Mouse (Mus musculus) heart, postnatal 25 days (tissue): ENCODE measurements at regions not wholly inside any gene's neighbourhood (a gene's known extent, or its start where the extent isn't known, plus 50 kb on each side); places are given as distances from the start of the nearest gene placed in this dataset.

Experiments
- DNase-seq: peaks from one replicate; pipeline ENCODE4 v3.0.0; 2022; ENCODE audit warnings: low spot score
- intact Hi-C: fragments of 180-260 bp; cut with DNase I; formaldehyde crosslinking; loops from one replicate; pipeline ENCODE4 v1.15.1; 2025

DNA sequence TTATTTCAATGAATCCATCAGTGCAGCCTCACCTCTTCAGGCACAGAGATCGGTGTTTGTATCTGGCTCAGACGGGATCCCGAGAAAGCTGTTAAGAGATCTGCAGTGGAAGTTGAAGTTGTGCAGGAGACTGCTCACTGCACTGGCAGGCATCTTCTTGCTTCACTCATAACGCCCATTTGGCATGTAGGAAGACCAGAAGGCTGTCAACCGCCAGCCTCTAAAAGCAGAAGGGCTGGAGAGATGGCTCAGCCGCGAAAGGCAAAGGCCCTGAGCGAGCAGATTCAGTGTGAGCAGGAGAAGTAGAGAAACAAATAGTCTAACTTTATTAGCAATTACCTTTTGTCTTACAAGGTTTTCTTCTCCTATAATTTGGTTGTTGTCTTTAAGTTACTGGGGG is 114.3 kb upstream of the Ankrd55 start:
- DNase-seq, result no peak
- intact Hi-C loops, result no loop called here

GRCm38 (mm10) chr13:112178031-112178430 is 110.2 kb upstream of the Ankrd55 start:
- DNase-seq, result no peak
- intact Hi-C loops, result no loop called here

DNA sequence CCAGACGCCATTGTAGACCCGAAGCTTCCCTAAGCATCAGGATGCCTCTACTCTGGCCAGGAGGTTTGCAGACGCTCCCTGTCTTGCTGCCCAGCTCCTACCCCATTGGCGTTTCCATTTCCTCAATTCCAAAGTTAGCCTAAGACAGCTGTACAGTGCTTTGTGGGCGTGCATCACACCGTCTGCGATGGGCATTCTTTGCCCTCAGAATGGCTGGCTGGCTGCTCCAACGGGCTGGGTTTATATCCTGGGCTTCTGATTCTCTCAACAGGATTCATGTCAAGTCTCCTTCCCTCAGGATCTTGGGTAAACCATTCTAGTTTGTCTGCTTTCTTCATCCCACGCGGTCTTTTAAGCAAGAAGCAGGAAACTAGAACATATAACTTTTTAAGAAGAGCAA is 104.3 kb upstream of the Ankrd55 start:
- intact Hi-C loops, result no loop called here
- no peak for DNase-seq

DNA sequence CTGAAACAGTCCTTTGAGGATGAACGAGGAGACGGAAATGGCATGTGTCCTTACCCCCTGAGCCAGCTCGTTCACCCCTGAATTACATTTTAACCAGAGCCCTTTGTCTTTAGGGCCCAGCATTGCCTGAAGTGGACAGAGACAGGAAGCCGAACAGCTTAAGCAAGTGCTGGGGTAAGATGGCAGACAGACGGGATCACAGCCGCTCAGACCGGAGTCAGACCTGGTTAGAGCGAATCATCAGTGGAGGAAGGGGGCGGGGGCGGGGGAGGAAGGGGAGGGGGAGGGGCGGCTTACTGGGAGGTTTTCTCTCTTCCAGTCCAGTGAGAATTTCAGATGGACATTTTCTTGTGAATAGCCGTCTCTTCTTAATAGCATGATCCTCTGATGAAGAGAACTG is 103.1 kb upstream of the Ankrd55 start:
- DNase-seq, result no peak
- intact Hi-C loops, result no loop called here

DNA sequence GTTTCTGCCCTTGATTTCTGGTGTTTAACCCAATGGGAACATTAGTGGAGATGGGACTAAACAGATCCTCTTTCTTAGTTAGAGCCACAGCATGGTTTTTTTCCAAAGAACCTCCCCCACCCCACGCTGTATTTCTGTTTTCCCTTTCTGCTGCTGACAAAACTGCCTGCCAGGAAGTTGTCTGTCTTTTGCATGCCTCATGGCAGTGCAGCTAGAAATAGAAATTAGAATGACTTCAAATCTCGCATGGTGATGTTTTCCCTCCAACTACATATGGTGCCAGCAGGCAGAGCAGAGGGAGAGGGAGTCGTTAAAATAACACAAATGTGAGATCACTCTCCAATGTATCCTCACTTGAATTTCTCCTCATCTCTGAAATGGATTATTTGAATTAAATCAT is 101.0 kb upstream of the Ankrd55 start:
- intact Hi-C loops, result no loop called here
- no peak for DNase-seq

DNA sequence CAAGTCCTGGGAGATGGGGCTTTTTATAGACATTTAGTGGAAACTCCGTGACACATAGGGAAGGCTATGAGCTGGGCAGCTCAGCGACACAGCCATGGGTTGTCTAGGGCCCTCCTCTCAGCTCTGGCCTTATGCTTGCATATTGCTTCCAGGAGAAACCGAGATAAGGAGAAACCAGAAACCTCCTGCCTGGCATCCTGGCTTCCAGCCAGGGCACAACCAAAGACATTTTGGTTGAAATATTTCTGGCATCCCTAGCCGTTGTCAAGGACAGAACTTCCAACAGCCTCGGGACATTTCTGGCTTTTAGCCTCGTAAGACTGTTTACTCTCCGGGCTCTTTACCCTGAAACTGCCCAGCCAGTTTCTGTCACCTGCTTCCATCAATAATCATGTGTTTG is 99.9 kb upstream of the Ankrd55 start:
- DNase-seq, result peak; percentile 21
- intact Hi-C loops, result no loop called here

- intact Hi-C loops, result no loop called here
- no peak for DNase-seq
Measured at GRCm38 (mm10) chr13:112188741-112189476, 99.3 kb upstream of the Ankrd55 start.

DNA sequence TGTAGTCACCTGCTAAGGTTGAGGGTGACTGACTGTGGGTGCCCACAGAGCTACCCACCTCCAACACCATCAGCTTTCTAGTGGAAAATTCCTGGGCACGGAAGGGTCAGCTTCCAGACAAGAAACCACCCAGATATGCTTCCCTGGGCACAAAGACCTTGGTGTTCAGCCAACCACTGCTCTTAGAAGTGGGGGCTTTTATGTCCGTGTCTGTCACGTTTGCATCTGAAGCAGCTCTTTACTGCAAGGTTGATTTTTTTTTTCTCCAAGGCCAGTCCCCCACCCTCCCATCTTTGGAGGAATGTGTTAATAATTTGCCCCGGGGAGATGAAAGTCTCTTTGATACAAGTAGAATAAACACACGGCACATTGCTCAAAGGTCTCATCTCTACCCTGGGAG is 98.6 kb upstream of the Ankrd55 start:
- intact Hi-C loops, result loop anchor here (5.0 kb wide), 1 partner anchor 252 kb away; no protein-coding TSS in a partner anchor

DNA sequence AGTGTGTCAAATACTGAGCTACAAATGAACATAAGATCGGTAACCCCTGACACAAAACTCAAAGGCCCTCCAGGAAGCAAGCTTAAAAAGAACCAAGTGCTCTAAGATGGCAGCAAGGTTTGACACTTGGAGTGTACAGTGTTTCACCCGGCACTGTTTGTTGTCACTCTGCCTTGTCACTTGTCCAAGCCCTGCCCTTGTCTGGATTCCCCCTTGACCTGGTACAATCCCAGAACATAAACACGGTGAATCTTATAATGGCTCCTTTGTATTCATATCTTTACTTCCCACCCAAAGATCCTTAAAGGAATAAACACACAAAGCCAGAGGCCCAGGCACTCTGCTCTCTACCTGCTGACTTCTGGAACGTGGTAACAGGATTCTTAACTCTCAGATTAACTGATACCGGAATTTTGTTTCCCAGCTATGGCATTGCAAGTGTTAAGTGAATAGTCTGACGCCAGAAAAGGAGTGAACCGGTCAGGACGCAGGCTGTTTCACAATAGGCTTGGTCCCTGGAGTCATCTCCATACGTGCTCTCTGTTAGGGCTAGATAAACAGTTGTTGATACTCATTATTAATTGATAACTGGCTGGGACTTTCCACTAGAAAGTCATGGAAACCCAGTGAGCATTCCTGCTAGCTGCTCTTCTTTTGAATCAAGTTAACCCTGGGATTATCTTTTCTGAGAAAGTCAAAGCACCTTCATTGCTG is 95.9 kb upstream of the Ankrd55 start:
- no peak for DNase-seq
- intact Hi-C loops, result loop anchor here (5.0 kb wide), 1 partner anchor 255 kb away; no protein-coding TSS in a partner anchor

More for the DNA sequence above, 98.6 kb upstream of the Ankrd55 start:
- no peak for DNase-seq

GRCm38 (mm10) chr13:112193676-112194075 is 94.6 kb upstream of the Ankrd55 start:
- intact Hi-C loops, result loop anchor here (5.0 kb wide), 1 partner anchor 256 kb away; no protein-coding TSS in a partner anchor
- no peak for DNase-seq

- intact Hi-C loops, result loop anchor here (5.0 kb wide), 5 partner anchors 93 to 388 kb away; partner anchors contain the start of gene Map3k1
- DNase-seq, result no peak
Measured at GRCm38 (mm10) chr13:112194991-112195390, 93.3 kb upstream of the Ankrd55 start.

DNA sequence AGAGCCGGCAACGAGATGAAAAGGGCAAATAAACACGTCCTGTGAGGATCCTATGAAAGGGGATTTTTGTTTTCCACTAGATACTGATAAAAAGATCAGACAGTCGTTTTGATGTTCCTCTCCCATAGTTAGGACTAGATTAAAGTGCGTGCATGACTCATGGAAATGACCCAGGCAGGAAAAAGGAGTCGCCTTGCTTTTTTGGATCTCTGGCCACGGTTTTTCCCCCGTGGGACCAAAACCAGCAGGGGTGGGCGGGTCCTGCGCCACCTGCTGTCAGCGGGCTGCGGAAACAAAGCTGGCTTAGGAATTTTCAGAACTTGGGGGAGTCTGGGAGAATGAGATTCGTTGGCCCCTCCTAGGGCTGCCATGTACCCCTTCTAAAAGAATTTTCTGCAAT is 91.5 kb upstream of the Ankrd55 start:
- intact Hi-C loops, result loop anchor here (2.0 to 5.0 kb wide), 7 partner anchors 34 to 408 kb away; partner anchors contain the start of gene Map3k1
- DNase-seq, result peak; percentile 55

- no peak for DNase-seq
- intact Hi-C loops, result no loop called here
Measured at GRCm38 (mm10) chr13:112203721-112204120, 84.5 kb upstream of the Ankrd55 start.

- DNase-seq, result no peak
- intact Hi-C loops, result no loop called here
Measured at GRCm38 (mm10) chr13:112204204-112204603, 84.0 kb upstream of the Ankrd55 start.

- no peak for DNase-seq
- intact Hi-C loops, result no loop called here
Measured at GRCm38 (mm10) chr13:112204813-112205212, 83.4 kb upstream of the Ankrd55 start.

DNA sequence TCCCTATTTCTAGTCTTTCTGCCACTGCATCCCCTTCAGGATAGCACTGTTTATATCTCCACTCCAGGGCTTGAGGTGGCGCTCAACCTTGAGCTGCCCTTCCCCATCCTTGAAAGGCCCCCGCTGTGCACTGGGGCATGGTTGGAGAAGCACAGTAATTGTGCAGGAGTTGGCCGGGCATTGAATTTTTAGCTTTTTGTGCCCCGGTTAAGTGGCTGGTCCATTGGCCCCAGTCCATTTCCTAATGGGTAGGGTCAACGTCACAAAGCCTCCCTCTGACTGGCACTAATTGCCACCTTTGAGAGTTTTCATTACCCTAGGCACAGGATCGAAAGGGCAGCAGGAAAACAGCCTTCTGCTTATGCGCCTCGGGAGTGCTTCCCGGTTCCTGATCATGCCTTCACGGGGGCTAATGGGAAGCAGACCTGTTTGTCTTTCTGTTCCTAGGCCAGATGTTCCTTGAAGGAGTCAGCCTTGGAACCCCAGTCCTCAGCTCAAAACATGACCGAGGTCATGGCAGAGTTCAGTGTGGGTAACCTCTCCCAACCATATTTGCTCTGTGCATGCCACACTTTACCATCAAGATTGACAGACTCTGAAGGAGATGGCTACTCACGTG is 80.5 kb upstream of the Ankrd55 start:
- intact Hi-C loops, result no loop called here
- no peak for DNase-seq

GRCm38 (mm10) chr13:112211841-112212240 is 76.4 kb upstream of the Ankrd55 start:
- no peak for DNase-seq
- intact Hi-C loops, result no loop called here

- DNase-seq, result no peak
- intact Hi-C loops, result no loop called here
Measured at GRCm38 (mm10) chr13:112212391-112212790, 75.9 kb upstream of the Ankrd55 start.

- DNase-seq, result no peak
- intact Hi-C loops, result no loop called here
Measured at GRCm38 (mm10) chr13:112213652-112214081, 74.6 kb upstream of the Ankrd55 start.

GRCm38 (mm10) chr13:112216084-112216483 is 72.2 kb upstream of the Ankrd55 start:
- no peak for DNase-seq
- intact Hi-C loops, result no loop called here

- DNase-seq, result no peak
- intact Hi-C loops, result no loop called here
Measured at GRCm38 (mm10) chr13:112218389-112218788, 69.9 kb upstream of the Ankrd55 start.
